Mouse (Mus musculus) right cerebral cortex, adult 2 months (tissue): ENCODE measurements around the gene Dstyk.
"Not testable (repeated sequence)": the region's sequence is repeated elsewhere in the genome, so short reads cannot be mapped to it uniquely, and the experiment has no call there.

ENCODE experiments used
- DNase-seq, 2 experiments: peaks; one replicate each; pipeline ENCODE4 v3.0.0; 2021 to 2022; ENCODE audit warnings: low spot score in 2 of 2

The Dstyk gene

DNA sequence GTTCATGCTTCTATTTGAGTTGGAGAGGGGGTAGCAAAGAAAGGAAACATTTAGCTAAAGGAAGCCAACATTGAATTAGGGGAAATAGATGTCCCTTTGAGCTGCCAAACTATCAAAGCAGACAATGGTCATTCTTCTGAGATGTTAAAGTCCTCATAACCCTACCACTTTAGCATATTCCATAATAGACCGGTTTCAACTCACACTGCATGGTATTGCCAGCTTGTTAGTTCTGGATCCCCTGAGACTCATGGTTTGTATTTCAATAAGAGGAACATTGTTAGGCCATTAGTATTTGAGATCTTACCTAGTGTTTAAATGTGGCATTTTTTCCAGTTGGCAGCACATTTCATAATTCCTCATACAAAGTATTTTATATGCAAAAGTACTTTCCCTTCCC is 19.6 kb downstream of the Dstyk start:
- no peak for DNase-seq

DNA sequence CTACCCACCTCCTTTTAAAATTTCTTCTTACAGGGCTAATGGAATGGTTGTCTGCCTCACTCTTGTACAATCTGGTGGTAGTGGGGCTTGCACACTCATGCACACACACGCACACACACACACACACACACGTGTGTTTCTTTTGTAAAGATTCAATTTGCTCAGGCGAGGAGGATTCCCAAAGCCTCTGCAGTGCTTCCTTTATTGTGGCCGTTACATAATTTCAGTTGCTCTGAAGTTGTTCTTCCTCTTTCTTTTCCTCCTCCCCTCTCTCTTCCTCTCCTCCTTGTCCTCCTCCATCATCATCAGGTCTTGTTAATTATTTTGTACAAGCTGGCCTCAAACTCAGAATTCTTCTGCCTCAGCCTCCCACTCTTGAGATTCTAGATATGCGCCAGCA is 20.0 kb downstream of the Dstyk start:
- no peak for DNase-seq

DNA sequence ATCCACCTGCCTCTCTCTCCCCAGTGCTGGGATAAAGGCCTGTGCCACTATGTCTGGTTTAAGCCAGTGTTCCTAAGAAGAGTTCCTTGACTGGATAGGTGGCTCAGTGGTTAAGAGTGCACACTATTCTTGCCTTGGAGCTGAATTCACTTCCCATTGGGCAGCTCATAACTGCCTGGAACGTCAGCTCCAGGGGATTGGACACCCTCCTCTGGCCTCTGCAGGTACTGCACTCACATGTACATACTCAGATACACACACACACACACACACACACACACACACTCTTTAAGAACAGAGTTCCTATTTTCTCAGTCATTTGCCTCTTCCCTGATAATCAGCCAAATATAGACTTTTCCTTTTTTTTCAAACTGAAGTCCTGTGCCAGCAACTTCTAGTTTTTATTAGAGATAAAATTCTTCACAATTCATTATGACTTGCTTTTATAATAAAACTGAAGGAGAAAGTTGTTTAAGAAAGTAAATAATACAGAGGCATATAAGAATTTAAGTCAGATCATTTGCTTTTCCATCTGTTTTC is 23.6 kb downstream of the Dstyk start:
- no peak for DNase-seq

DNA sequence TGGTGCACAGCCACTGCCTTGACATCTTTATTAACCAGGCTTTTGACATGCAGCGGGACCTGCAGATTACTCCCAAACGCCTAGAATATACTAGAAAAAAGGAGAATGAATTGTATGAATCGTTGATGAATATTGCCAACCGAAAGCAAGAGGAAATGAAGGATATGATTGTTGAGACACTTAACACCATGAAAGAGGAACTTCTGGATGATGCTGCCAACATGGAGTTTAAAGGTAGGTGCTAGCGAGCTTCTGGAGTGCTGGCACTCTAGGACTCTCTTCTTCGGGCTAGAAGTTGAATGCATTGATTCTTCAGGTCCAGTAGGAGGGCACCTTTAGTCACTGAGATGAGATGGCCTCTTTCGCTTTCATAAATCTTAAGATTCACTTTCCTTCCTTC is 32.4 kb downstream of the Dstyk start:
- DNase-seq, result no peak

DNA sequence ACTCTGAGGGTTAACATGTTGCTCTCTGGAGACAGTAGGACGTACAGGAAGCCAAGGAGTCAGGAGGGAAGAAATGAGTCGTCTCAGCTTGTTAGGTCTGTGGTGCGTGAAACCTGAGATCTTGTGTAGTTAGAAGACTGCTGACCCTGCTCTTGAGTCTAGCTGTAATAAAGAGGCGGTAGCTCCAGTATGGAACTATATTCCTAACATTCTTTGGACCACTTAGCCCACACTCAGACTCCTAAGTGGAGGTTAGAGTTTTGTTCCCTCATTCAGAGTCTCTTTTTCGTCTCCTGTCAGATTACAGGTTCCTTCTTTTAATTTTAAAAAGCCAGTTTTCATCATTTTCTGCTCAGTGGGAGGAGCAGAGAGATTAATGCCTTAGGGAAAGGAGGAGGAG is 47.3 kb downstream of the Dstyk start:
- DNase-seq, result no peak

DNA sequence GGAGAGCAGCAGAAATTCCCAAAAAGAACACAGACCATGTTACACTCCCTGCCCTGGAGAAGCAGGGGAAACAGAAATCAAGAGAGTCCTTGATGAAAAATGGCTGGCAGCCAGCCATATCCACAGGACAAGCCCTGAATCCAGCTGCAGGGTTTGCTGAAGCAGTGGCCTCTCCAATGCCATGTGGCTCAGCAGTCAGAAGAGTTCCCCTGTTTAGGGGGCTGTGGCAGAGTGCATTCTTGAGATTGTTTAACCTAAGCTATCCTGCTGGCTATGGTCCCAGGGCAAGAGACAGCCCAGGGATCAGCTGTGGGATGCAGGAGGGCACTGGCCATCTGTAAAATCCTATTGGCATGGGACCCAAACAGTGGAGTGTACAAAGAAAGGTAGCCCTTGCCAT is 51.6 kb downstream of the Dstyk start:
- no peak for DNase-seq

DNA sequence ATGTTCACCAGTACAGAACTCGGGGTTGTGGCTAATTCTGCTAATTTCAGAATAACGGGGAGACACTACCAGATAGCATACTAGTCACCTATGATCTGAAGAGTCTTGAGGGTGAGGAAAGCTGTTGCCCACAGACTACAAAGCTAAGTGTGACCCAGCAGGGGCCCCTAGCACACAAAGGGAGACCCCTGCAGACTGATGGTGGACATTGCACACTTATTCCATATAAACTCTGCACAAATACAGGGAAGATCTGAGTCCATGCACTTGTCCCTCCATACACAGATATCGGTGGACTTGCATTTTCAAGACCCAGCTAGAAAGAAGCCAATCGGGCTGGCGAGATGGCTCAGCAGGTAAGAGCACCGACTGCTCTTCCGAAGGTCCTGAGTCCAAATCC is 52.2 kb downstream of the Dstyk start:
- DNase-seq, result no peak

DNA sequence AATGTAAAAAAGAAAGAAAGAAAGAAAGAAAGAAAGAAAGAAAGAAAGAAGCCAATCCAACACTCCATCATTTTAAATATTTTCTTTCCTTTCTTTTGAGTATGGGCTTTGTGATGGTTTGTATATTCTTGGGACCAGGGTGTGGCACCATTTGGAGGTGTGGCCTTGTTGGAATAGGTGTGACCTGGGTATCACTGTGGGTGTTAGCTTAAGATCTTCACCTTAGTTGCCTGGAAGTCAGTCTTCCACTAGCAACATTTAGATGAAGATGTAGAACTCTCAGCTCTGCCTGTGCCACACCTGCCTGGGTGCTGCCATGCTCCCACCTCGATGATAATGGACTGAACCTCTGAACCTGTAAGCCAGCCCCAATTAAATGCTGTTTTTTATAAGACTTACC is 52.7 kb downstream of the Dstyk start:
- DNase-seq, result not testable (repeated sequence)

DNA sequence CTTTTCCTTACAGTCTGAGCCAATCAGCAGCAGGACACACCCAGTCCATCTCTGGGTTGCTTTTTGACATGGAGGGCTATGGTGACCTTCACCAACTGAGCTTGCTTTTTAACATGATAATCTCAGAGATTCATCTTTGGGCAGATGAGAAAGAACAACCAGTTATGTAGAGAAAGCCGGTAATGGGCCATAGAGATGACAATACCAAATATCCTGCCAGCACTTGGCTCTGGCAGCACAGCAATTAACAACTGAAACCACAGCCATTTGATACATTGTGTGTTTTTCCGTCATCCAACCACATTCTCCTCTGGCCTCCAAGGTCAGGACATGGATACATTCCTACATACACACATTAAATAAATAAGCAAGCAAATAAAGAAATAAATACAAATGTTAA is 53.7 kb downstream of the Dstyk start:
- DNase-seq, result no peak

DNA sequence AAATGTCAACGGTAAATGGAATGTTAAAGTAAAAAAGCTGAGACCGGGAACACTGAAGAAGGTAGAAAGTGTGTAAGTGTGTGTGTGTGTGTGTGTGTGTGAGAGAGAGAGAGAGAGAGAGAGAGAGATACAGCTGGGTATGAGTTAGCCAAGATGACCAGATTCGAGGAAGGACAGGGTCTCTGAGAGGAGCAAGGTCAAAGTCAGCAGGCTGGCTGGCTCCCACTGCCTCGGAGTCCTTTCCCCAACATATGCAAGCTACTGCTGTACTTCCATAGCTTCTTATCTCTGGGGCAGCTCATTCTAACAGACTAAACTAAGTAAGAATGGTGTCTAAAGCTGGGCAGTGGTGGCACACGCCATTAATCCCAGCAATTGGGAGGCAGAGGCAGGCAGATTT is 54.1 kb downstream of the Dstyk start:
- DNase-seq, result no peak

DNA sequence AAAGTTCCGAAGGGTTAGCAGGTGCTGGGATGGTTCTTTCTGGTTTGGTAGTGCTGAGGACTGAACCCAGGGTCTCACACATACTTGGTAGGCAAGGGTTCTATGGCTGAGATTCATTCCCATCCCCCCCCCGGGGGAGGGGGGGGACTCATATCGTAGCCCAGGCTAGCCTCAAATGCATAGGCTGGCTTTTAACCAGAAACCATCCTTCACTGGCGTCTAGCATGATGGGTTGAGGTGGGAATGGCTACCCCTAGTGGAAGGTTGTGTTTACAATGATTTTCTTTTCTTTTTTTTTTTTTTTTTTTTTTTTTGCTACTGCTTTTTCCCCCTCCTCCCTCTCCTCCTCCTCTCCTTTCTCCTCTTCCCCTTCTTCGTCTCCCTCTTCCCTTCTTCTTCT is 55.2 kb downstream of the Dstyk start:
- DNase-seq, result no peak

DNA sequence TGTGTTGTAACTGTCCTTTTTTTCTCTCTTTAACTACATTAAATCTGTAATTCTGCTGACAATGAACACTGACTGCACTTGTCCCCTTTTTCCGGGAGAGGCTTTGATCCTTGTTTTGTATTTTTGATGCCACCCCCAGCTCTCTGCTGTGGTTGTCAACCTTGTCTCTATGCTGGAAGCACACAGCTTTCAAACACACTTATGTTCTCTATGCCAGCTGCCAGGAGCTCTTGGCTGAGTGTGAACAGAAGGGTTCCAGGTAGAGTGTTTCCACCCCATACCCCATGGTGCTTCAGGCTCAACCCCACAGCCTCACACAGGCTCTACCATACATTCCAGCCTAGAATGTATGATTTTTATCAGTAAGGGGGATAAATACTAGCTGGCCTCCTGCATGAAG is 57.1 kb downstream of the Dstyk start:
- DNase-seq, result no peak

DNA sequence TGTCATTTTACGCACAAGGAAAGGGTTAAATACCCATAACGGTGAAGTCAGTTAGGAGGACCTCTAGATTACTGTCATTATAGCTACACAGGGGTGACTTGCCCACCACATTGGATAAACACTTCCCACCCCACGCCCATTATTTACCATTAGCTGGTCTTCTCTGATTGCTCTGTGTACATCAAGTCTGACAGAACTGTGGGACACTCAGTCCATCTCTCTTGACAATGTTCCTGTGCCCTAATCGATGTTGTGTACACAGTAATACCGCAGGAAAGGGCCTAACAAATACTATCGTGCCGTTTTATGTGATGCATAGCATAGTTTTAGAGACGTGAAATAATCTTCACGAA is 59.2 kb downstream of the Dstyk start:
- DNase-seq, result no peak

DNA sequence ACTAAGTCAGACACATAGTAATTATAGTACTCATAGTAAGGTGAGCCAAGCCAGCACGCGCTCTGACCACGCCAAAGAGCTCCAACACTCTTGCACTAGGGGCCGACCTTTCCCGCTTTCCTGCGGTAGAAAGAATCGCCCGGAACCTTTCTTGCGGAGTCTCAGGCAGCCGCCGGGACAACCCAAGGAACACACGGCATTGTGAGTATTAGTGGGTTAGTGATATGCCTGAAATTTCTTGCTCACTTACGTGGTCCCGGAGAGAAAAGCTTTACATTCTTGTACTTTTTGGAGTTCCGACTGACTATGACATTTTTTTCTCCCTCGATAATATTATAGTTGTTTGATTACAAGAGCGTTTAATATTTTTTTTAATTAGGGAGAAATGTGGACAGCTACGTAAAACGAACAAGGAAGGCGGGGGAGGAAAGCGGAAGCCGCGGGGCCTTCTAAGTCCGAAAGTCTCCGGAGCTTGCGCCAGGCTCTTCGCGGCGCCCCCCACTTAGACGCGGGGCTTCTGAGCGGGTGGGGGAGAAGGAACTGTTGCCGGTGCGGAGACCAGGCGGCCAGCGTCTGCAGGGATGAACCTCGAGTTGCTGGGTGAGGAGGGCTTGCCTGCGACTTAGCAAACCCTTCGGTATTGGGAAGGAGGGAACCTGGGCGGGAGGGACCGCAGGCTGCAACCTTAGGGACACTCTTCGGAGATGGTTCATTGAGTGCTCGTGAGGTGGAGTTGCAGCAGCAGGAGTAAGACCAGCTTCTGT is 59.8 kb downstream of the Dstyk start, which contains the start of gene Rbbp5:
Rbbp5 (plus strand) TSS at position 438 of the 764 bp plus-strand sequence.
- peak; percentile 86 to 91 for DNase-seq

DNA sequence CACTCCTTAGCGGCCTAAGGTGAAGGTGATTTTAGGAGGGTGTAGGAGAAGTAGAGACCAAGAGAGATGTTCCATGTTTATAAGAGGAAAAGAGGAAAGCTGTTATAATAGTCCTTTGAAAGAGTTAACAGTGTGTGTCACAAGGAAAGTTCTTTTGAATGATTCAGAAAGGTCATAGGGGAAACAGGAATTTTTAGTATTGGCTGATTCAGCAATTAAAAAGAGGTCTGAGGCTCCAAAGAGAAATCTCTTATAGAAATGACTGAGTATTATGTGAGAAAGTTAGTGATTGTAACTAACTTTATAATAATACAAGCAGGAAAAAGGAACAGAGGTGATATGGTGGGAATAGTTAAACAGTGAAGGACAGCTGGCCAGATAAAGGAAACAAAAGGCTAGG is 62.1 kb downstream of the Dstyk start:
- no peak for DNase-seq

DNA sequence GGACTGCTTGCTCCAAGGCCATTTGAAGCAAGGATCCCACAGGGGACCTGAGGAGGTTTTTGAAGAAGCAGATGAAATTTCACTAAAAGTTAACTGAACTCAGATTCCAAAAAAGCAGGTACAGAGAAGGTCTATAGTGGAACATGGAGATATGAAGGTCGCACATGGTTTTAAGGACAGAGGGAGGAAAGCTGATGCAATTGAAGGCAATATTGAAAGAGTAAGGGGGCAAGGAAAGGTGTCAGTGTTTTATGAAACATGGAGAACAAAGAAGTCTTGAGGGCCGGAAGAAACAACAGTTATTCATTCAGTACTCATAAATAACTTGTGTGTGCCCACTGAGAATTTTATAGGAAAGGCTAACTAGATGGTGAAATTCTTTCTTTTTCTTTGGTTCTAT is 64.3 kb downstream of the Dstyk start:
- no peak for DNase-seq

DNA sequence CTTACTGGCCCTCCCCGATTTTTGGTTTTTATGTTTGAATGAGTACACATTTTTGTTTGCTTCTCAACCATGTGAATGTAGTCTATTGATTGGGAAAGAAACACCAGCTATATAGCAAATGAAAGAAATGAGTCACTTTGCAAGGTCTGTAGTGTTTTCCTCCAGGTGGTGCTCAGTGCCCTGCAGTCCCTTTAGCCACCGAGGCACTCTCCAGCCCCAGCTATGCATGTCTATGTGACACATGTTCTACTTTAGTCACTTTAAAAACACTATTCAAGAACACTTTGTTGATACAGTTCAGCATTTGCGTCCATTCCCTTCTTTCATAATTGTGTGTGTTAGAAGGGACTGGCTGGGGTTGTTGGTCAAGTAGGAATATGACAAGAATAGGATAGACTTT is 65.9 kb downstream of the Dstyk start:
- DNase-seq, result no peak

DNA sequence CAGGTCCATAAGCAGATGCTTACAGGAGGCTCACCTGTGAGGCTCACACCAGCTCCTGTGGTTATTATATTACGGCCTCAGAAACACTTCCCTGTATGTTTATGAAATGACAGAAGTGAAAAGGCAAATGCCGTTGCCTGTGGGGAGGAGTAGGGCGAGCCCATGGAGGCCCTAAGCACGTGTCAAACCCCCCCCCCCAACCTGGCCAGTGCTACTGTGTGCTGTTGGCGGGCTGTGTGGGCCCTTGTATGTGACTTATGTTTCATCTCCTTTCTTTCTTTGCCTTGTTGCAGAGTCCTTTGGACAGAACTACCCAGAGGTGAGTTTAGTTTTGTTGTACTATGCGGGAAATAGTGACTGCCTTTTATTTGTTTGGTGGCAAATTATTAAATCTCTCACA is 66.4 kb downstream of the Dstyk start:
- no peak for DNase-seq

DNA sequence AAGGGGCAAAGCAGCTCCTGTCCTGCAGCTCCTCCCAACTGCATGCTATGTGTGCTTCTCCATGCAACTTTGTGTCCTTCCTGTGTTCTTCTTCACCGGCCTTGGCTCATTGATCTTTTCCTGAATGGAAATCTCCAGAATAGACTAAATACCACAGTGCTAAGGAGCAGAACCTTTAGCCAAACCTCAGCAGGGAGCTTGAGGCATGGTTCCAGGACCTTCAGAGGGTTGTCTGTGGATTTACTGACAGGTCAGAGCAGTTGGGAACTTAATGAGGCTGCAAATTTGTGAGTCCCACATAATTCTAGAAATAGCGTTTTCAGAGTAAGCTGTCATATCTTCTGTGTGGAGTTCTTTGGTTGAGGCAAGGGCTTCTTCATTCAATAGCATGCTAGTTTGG is 83.2 kb downstream of the Dstyk start:
- DNase-seq, result no peak

DNA sequence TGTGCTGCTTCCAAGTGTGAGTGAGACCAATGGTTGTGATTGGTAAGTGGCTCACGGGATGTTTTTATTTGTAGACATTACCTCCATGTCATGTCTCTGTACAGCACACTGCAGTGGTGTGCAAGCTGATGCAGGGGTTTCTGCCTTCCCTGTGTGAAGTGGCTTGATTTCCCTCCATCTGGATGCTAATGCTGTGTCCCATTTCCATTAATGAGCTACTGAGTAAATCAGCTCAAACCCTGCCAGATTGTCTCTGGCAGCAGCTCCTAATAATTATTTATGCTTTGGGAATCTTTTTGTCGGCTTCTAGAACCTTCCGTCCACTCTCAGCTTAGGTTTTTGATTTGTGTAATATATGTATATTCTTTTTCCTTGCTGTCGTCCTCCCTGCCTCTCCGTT is 87.8 kb downstream of the Dstyk start:
- no peak for DNase-seq

DNA sequence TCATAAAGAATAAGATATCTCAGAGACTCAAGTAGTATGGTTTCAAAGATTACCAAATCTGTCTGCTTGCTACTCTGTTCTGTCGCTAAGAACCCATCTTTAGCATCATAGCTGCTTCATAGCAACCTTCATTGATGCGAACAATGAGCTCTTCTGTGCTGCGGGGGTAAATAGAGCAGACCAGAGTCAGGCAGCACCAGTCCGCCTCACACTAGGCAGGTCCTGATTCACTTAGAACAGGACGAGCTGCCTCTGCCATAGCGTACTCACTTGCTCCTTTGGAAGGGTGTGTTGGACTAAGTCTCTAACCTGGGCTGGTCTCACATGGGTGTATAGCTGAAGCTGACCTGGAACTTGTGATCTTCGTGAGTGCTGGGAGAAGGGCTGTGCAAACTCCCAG is 88.7 kb downstream of the Dstyk start, which contains the start of gene Tmem81:
Tmem81 (plus strand) TSS at position 173 of the 400 bp plus-strand sequence.
- DNase-seq, result no peak

DNA sequence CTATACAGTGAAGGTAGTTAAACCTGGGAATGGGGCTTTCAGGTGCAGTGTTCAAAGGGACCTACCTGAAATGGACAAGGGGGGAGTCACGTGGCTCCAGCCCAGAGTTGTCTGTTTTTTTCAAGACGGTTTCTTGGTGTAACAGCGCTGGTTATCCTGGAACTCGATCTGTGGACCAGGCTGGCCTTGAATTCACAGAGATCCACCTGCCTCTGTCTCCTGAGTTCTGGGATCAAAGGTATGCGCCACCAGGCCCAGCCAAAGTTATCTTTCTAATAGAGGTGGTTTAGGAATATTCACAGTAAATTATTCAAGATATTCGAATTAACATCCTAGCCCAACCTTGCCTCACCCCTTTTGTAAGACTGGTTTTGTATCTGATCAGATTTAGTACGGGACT is 89.3 kb downstream of the Dstyk start:
- DNase-seq, result no peak

DNA sequence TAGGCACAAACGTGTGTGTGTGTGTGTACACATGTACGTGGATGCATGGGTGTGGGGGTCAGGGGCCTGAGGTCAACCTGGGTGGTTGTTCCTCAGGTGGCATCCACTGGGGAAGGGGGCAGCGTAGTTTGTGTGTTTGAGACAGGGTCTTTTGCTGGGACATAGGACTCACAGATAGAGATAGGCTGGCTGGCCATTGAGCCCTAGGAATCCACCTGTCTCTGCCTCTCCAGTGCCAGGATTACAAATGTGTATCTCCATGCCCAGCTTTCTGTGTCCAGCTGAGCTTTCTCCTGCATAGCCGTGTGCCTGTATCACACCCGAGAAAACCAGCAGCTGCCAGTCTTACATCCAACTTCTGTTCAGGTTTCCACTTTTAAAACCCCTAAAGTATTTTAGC is 92.4 kb downstream of the Dstyk start:
- no peak for DNase-seq

DNA sequence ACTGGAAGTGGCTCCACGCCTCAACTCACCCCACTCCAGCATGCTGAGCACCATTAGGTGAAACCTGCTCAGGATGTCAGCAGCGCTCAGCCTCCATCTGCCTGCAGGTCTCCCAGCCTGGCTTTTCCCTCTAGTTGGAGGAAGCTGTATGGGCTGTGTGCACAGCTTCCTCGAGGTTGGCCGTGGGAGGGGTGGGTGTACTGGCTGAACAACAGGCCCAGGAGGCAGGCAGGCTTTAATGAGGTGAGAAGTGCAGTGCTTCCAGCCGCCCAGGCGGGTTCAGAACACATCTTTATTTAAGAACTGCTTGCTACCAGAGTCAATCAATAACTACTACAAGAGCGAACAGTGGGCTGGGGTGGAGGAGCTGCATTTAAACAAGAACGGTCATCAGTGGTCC is 94.2 kb downstream of the Dstyk start:
- DNase-seq, result no peak
